Mouse (Mus musculus) G1E (cell line): ENCODE measurements around the gene Dusp22. TPM values are rescaled to one million over a fixed set of nuclear protein-coding genes. Genes with fewer than 3 reads are reported as not detected.

ENCODE experiments used
- ATAC-seq: 2 replicates; pipeline ENCODE4 v1.8.0; 2016; ENCODE audit warnings: mild to moderate bottlenecking; ENCODE audit not compliant: insufficient number of reproducible peaks, poor library complexity, low FRiP score, severe bottlenecking; ENCODE audit errors: extremely low read depth
- DNase-seq: peaks from one replicate; pipeline ENCODE4 v3.0.0; 2012; ENCODE audit warnings: low spot score
- H3K27me3 ChIP-seq: 2 replicates; pipeline ENCODE4 v1.6.1; 2012; ENCODE audit warnings: mild to moderate bottlenecking, low read length, inconsistent platforms; ENCODE audit not compliant: insufficient read depth
- H3K36me3 ChIP-seq: replicated peaks from 2 replicates; pipeline ENCODE3; 2012; ENCODE audit warnings: mild to moderate bottlenecking, inconsistent platforms
- H3K4me1 ChIP-seq: 2 replicates; pipeline ENCODE4 v1.6.1; 2012; ENCODE audit warnings: low read depth, low read length, inconsistent platforms, mixed read lengths; ENCODE audit not compliant: insufficient read depth
- H3K4me3 ChIP-seq: 2 replicates; pipeline ENCODE4 v1.5.1; 2012; ENCODE audit warnings: low read depth, mild to moderate bottlenecking, inconsistent platforms, low read length, moderate library complexity, mixed read lengths
- H3K9me3 ChIP-seq: replicated peaks from 2 replicates; pipeline ENCODE4 v1.6.1; 2012; ENCODE audit warnings: inconsistent platforms
- CTCF ChIP-seq: IDR thresholded peaks from 2 replicates; pipeline ENCODE4 v1.5.1; 2012; ENCODE audit warnings: low read depth, low read length, inconsistent platforms, mixed read lengths
- GATA1 ChIP-seq: IDR thresholded peaks from 2 replicates; pipeline ENCODE4 v1.6.1; 2012; ENCODE audit warnings: borderline replicate concordance, low read length, inconsistent platforms, mixed read lengths
- GATA2 ChIP-seq: IDR thresholded peaks from 2 replicates; pipeline ENCODE4 v1.6.1; 2012; ENCODE audit warnings: low read depth, low read length, inconsistent platforms, borderline replicate concordance
- POLR2AphosphoS5 ChIP-seq: IDR thresholded peaks from 2 replicates; pipeline ENCODE4 v1.6.1; 2012; ENCODE audit warnings: low read depth, low read length, inconsistent platforms; ENCODE audit not compliant: insufficient replicate concordance
- TAL1 ChIP-seq: conservative IDR thresholded peaks from 2 replicates; pipeline ENCODE4 v1.6.1; 2012; ENCODE audit warnings: low read depth, low read length, inconsistent platforms, mixed read lengths
- polyA plus RNA-seq: library from polyadenylated mRNA; stranded (reverse); fragments of >175 nt; gene quantifications from 2 replicates; pipeline ENCODE4 v1.2.3, GENCODE M21; 2012
- total RNA-seq, 2 experiments: library from RNA; stranded (forward) in 1 of 2; stranded (reverse) in 1 of 2; fragments of 200-1000 nt in 1 of 2; fragments of >200 nt in 1 of 2; fragmentation: Nextera tagmentation in 1 of 2; gene quantifications; 2 replicates each; pipeline ENCODE4 v1.2.3; 2014 to 2017

Gene Dusp22
- total and polyA plus RNA-seq, 3 experiments = 0.27 TPM; not detected in 2

DNA sequence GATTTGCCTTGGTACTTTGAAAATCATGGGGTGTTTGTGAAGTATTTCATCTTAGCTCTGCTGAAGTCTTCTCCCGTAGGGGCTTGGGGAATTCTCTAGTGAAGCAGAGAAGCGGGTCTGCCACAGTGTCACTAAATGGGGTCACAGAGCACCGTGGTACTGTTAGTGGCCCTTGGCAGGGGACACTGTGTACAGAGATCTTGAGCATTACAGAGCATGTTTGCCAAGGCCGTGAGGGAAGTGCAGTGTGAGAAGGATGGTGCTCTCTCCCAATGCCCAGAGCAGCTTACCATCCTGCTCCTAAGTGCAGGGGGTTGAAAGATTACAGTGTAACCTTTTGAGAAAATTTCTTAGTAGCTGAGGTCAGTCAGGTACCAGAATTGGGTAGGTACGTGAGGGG lies 8.5 kb downstream of the Dusp22 start:
- H3K4me3 ChIP-seq = no peak overlapping the region
- no peaks in the 10 kb centered on the region for H3K9me3 ChIP-seq
- no peaks in the 10 kb centered on the region for H3K27me3 ChIP-seq
- DNase-seq (no peak), ATAC-seq (no peak)
- no peaks in the 10 kb centered on the region for H3K4me1 ChIP-seq
- no peaks in the 10 kb centered on the region for H3K36me3 ChIP-seq
- TF ChIP-seq POLR2AphosphoS5 (no peak), GATA1 (no peak), TAL1 (no peak), CTCF (no peak), GATA2 (no peak)

DNA sequence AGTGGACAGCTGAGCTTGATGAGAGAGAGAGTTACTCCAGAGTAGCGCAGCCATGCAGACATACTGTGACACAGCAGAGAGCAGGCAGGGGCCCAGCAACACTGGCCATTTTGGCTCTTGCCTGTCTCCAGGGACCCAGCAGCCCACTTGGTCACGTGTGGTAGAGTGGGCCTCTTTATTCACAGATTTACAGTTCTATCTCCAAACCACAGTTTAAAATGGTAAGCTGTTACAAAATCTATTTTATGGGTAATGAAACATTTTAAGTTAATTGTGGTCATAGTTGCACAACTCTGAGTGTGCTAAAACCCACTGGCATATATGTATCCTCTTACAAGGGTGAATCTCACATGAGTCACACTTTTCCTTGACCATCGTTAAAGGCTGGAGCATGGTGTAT lies 9.5 kb downstream of the Dusp22 start:
- H3K36me3 ChIP-seq = no peaks in the 10 kb centered on the region
- DNase-seq (no peak), ATAC-seq (no peak)
- no peaks in the 10 kb centered on the region for H3K9me3 ChIP-seq
- H3K4me1 ChIP-seq = no peaks in the 10 kb centered on the region
- no peak overlapping the region for H3K4me3 ChIP-seq
- TF ChIP-seq TAL1 (no peak), POLR2AphosphoS5 (no peak), GATA1 (no peak), GATA2 (no peak), CTCF (no peak)
- H3K27me3 ChIP-seq = peaks cover 3% of the 10 kb centered on the region; the same call in 1 of the 2 replicates

DNA sequence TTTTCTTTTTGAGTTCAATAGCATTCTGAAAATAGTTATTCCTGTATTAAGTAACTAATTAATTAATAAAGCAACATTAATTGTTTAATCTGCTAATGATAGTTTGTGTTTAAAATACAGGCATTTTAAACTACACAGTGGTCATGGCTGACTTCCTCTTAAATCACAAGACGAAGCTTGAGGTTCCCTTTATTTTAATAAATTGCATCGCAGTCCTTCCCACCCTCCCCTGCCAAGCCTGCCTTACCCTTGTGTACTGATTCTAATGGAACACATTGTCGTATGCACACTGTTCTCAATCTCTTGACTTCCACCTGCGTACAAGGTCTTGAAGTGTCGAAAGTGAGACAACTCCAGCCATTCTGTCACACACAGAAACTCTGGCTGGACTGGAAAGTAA lies 14.1 kb downstream of the Dusp22 start:
- Histone ChIP-seq H3K36me3 (no peaks in the 10 kb centered on the region), H3K4me3 (no peak overlapping the region), H3K27me3 (peaks cover 3% of the 10 kb centered on the region; the same call in 1 of the 2 replicates), H3K4me1 (no peaks in the 10 kb centered on the region), H3K9me3 (no peaks in the 10 kb centered on the region)
- TF ChIP-seq TAL1 (no peak), POLR2AphosphoS5 (no peak), CTCF (no peak), GATA2 (no peak), GATA1 (no peak)
- DNase-seq (no peak), ATAC-seq (no peak)

DNA sequence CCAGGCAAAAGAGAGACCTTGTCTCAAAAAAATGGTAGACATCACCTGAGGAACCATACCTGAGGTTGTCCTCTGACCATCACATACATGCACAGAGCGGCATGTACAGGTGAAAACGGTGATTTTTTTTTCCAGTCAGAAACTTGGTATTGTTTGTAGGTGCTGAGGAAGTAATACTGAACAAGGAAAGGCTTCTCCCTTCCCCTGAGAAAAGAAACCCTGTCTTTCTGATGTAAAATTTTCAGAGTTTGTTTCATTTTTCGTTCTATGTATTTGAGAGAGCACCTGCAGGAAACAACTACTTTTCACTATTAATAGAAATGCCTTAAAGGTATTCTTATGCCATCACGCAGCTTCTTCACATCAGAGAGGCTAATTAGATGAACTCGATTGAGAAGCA lies 19.0 kb downstream of the Dusp22 start:
- ATAC-seq = no peak
- H3K36me3 ChIP-seq = no peaks in the 10 kb centered on the region
- no peak overlapping the region for H3K4me3 ChIP-seq
- no peaks in the 10 kb centered on the region; the same call in 1 of the 2 replicates for H3K4me1 ChIP-seq
- DNase-seq = no peak
- TF ChIP-seq GATA1 (no peak), GATA2 (no peak), CTCF (no peak), POLR2AphosphoS5 (no peak), TAL1 (no peak)
- no peaks in the 10 kb centered on the region for H3K9me3 ChIP-seq
- H3K27me3 ChIP-seq = peaks cover 7% of the 10 kb centered on the region; the same call in 1 of the 2 replicates

DNA sequence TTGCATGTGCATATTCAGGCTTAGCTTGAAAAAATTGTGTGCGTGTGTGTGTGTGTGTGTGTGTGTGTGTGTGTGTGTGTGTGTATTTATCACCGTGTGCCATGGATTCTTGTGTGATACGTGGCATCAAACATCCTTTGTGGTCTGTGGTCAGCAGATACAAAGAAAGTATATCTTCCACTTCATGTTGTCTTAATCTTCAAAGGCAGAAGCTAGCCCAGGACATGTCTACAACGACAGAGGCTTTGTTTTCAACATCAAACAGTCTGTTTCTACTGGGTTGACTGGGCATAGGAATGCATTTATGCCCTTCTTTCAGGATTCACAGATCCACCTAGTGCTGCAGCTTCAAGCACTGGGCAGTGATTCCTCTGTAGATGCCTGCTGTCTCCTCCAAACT lies 22.1 kb downstream of the Dusp22 start:
- no peaks in the 10 kb centered on the region for H3K36me3 ChIP-seq
- ATAC-seq (no peak), DNase-seq (no peak)
- H3K4me1 ChIP-seq = no peaks in the 10 kb centered on the region; the same call in 1 of the 2 replicates
- H3K27me3 ChIP-seq = 0 out of 2 replicates have a peak, but pooled peaks cover 4% of the 10 kb centered on the region
- no peak overlapping the region for H3K4me3 ChIP-seq
- no peaks in the 10 kb centered on the region for H3K9me3 ChIP-seq
- TF ChIP-seq TAL1 (no peak), POLR2AphosphoS5 (no peak), GATA1 (no peak), GATA2 (no peak), CTCF (no peak)

DNA sequence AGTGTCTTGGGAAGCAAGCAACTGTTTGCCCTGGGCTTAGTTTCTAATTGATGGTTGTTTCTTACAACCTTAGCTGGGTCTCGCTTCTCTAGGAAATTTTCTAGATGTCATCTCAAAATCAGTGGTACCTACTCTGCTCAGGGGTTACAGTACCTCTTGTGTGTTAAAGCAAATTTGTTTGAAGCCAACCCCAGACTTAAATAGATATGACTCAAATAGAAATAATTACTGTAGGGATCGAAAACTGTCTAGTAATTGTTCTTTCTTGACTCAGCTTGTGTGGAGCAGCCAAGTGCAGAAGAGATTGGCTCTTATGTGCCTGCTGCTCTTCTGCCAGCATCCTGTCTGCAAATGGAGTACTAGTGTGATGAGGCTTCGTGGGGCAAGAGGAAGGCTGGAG lies 22.5 kb downstream of the Dusp22 start:
- no peak for ATAC-seq
- no peaks in the 10 kb centered on the region for H3K36me3 ChIP-seq
- no peaks in the 10 kb centered on the region; the same call in 1 of the 2 replicates for H3K4me1 ChIP-seq
- 0 out of 2 replicates have a peak, but pooled peaks cover 4% of the 10 kb centered on the region for H3K27me3 ChIP-seq
- no peaks in the 10 kb centered on the region for H3K9me3 ChIP-seq
- no peak overlapping the region for H3K4me3 ChIP-seq
- no peak for DNase-seq
- no peak for TF ChIP-seq GATA2
- TF ChIP-seq CTCF = no peak
- TF ChIP-seq GATA1 = no peak
- TF ChIP-seq POLR2AphosphoS5 = no peak
